Mouse (Mus musculus) lung, postnatal 4 days (tissue): ENCODE measurements around the gene Ddx52.

ENCODE experiments used
- DNase-seq, 2 experiments: peaks; one replicate each; pipeline ENCODE4 v3.0.0; 2021

Ddx52 gene

DNA sequence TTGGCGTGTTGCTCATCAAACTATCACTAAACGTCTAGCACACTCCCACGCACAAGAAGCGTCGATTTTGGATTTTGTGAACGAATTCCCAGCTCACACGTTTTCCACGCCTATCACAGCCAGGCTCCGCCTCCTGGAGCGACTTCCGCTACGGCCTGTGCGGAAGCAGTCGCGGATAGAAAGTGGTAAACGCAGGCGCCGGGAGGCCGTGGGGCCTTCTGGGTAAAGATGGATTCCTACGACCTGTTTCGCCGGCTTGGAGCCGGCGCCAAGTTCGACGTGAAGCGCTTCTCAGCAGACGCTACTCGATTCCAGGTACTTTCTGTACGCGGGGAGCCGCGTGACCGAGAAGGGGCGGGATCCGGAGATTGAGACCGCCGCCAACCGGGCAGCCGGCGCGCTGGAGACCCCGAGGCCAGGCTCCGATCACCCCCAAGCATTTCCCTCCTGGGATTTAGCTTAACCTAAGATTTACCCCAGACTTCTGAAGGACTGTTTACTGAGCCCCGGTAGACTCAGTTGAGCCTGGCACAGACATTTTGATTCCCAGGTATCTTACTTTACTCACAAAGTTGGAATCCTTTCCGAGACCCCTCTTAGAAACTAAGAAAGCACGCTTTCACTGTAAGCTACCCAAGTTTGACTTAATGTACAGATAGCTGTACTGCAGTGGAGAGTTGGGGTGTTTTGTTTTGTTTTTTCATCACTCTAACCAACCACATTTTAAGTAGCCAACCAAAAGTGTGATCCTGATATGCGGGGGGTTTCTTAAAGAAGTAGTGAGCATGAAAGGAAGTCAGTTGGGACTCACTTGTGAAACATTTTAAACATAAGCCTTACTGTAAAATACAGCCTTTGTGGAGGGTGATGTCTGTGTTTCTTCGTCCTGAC is at the start of gene Ddx52:
TSS of gene Ddx52 (plus strand) at position 113 of the 891 bp plus-strand sequence.
- peak; percentile 91 for DNase-seq

DNA sequence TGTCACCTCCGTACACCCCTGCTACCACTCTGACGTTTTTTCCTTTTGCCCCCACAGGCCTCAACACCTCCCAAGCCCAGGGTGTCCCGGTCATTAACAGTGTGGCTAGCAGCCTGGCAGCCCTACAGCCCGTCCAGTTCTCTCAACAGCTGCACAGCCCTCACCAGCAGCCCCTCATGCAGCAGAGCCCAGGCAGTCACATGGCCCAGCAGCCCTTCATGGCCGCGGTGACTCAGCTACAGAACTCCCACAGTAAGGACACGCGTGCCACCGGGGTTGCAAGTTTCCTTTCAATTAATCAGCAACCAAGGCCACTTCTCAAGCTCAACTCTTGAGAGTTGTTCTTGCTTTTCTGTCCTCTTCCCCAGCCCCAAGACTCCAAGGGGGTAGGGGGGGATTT is 48.5 kb upstream of the Ddx52 start:
- DNase-seq, result no peak

DNA sequence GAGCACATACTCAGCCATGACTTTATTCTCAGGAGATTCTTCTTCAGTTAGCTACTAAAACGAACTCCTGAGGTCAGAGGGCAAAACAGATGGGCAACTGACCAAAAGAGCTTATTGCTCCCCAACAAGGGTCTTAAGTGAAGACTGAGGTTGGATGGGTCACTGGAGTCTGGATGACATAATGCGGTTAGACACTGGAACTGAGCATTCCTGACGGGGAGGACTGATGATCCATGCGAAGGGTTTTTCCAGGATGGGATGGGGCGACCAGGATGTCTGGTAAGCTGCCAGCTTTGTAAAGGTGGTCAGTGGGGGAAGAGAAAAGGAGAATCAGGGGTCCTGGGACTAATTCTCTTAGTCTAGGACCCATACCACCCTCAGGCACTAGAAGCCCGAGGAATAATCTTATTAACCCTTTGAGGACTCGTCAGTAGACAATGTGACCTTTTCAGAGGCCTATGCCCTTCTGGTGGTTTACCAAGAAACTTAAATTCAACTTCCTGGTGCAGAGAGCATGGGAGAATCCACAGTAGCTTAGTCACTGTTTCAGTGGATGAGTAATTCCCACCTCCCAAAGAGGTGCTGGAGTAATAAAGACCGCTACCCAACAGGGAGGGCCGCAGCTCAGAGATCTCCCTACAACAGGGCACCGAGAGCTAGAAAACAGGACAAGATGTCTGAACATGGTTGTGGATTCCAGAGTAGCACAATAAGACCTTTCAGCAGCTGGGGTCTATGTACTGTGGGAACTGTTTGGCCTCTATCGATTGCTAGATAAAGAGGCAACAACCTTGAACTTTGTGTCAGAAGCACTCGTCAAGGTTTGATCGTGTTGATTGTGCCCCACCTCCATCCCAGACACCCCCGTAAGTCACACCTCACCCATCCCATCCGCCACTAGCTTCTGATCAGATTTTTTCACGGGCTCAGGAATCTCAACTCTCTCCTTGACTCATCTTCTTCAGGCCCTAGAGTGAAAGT is 45.1 kb upstream of the Ddx52 start:
- no peak for DNase-seq

DNA sequence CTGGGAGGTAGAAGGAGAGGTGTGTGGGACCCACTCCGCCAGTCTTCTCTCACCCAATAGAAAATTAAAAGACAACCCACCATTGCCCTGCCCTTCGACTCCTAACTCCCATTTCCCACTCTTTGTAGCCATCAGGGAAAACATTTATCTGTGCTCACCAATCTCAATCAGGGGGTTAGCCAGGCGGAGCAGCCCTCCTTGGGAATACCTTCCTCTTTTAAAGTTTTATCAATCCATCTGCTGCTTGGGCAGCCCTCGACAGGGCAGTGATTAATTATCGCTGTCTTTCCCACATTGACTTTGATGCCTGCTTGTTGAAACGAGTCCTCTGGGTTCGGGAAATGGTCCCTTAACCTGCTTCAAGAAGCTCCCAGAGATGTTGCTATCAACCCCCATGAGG is 44.3 kb upstream of the Ddx52 start:
- DNase-seq, result no peak

DNA sequence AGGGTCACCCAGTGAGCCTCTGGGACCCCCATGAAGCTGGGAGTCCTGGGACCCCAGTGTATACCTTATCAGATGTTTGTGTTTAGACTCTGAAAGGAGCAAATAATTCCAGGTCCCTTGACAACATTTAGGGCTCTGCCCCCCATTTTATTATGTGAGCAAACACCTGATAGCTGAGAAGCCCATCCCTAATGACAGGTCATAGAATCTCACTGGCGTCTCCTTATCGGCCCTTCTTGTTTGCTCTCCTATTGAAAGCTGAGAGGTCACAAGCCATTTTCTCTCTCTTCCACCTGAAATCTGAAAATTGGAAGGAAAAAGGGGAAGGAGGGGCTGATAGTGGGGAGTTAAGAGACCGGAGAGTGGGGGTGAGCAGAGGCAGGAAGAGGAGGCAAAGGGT is 39.0 kb upstream of the Ddx52 start:
- DNase-seq, result no peak

DNA sequence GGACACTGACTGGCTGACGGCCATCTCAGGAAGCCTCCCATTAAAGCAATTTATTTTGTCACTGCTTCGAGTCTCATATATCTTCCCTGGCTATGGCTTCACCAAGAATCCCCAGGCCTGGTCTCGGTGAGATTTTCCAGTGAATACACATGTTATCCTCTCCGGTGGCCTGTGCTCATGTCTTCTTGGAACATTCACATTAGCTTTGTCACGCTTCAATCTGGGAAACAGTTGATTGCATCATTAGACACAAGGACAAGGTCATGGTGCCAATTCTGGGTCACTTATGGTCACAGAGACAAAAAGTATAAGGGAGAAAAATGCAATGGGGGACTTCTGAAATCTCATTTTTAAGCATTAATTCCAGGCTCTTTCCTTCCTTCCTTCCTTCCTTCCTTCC is 36.1 kb upstream of the Ddx52 start:
- DNase-seq, result no peak

DNA sequence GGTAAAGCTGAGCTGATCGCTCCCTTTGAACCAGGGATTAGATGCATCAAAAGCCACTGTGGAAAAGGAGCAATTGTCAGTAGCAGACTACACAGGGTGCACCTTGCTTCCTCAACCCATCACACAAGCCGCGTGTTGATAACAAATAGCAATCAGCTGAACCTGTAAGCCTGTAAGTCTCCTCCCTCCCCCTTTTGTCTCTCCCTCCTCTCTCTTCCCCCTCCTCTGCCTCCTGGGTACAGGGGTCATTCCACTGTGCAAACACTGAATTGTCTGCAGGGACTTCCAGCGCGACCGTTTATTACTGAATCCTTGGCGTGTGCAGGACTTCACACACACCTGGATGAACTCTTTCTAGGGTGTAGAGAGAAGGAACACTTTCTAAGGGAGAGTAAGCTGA is 33.5 kb upstream of the Ddx52 start:
- DNase-seq, result no peak

DNA sequence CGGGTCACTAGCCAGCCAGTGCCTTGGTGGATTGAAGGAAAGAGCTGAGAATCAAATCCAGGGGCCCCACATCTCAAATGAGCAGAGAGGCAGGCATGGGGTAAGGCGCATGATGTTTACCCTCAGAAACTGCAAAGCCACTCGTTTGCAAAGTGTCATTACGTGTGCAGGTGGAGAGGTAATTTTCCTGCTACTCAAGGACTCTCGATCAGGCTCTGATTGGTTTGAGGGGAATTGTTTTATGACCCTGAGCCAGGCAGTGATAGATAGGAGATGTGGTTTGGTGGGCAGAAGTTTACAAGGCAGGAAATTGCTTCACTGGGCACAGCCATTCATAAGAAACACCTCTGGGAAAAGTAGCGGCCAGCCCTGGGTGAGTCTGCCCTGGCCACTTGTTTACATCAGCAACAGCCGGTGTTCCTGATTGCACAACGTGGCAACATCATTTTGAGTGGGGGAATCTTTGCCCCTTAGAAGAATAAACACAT is 28.0 kb upstream of the Ddx52 start:
- DNase-seq, result peak; percentile 11 to 39

DNA sequence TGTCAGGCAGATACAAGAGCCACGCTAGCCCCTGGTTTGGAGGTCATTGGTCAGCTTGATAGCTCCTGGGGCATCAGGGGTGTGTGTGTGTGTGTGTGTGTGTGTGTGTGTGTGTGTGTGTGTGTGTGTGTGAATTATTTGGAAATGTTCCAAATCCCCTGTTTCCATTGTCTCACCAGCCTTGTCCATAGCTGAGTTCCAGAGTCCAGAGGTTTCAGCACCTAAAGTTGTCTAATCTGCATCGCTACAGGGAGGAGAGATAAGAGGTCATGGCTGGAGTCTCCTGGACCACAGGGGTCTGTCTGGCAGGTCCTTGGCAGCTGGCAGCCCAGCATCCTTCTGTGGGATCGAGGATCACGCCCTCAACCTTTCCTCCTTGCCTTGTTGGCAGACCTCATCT is 27.4 kb upstream of the Ddx52 start:
- no peak for DNase-seq

DNA sequence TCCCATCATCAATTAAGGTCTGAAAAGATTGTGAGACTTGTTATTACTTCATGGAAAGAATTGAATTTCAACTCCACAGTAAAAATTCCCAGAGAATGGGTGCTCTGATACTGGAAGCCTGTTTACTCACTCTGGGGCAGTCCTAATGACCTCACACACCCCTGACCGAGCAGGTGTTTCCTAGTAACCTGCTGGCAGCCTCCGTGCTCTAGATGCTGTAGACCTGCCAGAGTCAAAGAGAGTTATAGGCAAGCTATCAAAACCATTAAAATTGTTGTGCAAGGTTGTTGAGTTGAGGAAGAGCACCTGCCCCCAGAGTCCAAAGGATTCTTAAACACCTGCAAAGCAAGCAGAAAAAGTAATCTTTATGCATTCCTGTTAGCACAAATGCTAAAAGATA is 19.3 kb upstream of the Ddx52 start:
- no peak for DNase-seq

DNA sequence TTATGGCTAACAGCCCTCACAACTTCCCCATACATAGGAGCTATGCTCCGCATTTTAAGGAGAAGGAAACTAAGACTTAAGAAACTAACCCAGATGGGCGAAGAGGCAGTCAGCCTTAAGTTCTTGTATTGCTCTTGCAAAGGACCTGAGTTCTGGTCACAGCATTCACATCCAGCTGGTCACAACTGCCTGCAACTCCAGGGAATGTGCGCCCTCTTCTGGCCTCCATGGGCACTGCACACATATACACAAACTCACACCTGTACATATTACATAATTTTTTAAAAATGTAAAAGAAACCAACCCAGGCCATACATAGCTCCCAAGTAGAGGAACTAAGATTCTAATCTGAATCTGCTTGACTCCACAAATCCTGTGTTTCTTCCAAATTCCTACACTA is 14.8 kb upstream of the Ddx52 start:
- peak in 1 of 2 experiments; percentile 34 for DNase-seq

DNA sequence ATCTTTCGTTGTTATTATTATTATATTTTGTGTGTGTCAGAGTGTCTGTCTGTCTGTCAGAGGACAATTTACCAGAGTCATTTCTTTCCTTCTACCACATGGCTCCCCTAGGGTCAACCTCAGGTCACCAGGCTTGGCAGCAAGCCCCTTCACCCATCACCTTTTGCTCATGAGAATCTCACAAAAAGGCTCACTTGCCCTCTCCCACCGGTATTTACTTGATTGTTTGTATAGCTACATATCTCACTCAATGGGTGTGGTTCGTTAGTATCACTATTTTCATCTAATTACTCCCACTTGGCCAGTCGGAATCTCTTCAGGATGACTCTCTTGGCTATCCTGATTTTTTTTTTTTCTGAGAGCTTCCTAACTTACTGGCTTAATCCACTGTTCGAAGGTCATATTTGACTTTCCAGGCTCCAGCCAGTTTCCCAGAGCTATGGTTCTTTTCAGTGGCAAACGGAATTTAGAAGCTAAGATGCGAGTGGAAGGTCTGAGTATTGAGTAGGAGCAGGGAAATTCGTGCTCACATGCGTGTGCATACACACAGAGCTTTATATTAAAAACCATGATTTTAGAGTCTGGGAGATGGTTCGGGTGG is 9.3 kb upstream of the Ddx52 start:
- DNase-seq, result no peak

DNA sequence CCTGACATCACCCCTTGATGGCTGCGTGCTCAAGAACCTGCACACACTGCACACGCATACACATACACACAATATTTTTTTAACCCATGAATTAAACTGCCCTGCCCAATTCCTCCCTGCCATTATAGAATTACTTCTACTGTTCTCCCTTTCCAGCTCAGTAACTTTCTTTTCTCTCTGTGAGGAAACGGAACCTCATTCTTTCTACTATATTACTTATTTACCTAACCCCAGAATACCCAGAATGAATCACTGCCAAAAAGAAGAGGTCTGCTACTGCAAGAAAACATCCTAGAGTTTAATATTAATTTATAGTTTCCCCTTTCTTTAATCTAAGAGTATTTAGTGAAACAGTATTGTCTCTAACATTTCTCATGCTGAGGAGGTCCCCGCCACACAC is 8.5 kb upstream of the Ddx52 start:
- DNase-seq, result no peak

DNA sequence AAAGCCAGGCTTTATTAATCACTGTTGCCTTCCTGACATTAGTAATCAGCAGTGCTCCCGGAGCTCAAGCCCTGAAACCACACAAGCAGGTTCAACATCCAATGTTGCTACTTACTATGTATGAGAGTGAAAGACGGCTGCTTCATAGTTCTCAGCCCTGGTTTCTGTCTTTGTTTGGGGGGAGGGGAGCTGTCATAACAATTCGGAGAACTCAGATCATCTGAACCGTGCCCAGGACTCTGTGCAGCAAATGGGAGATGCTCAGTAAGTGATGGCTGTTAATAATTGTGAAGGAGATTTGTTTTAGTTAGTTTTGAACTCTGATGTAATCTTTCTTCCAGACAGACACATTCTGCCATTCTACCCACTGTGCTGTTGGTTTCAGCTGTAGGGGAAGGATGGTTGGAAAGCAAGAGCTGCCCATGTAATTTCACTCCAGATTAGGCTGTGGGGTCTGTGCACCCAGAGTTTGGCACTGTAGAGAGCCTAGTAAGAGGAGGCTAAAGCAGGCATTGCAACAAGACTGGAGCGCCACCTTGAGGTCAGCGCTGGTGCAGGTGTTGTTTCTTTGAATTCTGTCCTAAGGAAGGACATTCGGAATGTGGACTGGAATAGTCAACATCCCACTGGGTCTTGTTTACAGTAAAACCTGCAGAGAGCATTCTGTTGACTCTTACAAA is 5.7 kb upstream of the Ddx52 start:
- peak; percentile 68 to 82 for DNase-seq

DNA sequence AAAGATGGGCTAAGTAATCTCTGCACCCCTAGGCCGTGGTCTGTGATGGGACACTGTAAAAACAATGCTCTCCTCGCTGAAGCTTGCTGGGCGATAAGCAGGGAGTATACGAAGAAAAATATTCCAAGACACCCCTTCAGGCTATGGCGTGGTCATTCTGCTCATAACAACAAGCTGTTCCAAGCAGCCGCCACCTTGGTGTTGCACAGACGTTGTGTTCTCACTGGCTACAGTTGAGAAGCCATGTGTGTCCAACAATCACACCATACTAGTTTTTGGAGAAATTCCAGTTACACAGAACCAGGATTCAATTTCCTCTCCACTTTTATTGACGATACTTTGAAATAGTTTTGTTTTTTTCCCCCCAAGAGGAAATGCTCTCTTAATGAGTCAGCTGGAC is 3.3 kb upstream of the Ddx52 start:
- DNase-seq, result no peak

DNA sequence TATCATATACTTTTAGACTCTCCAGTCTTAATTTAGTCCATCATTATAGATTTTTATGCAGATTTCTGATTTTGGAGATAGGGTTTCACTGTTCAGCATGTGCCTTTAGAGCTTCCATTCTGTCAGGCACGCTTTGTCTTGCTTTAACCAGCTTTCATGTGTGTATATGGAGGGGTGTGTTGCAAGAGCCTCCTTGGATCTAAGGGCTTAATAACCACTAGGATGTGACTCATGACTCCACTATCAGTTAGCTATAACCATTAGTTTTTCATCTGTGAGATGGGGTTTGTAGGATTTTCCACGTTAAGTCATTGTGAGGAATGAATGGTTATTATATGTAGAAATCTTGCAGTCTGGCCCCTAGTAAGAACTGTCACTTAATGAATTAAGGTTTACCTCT is 15.0 kb downstream of the Ddx52 start:
- DNase-seq, result no peak

DNA sequence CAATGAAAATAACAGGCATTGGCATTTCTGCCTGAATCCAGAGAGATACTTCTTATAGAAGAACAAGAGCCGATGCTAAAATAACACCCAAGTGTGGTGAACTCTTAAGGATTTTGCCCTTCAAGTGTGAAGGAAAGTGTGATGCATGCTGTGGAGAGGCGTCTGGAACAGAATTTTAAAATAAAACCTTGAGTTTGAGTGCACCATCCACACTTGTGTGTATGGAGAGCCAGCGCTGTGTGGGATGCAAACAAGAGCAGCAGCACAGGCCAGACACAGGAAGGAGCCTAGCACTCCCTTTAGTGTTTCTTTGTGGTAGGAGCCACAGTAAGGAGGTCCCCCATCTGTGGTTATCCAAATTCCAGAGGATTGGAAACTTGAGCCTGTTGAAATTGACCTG is 20.1 kb downstream of the Ddx52 start:
- DNase-seq, result no peak

DNA sequence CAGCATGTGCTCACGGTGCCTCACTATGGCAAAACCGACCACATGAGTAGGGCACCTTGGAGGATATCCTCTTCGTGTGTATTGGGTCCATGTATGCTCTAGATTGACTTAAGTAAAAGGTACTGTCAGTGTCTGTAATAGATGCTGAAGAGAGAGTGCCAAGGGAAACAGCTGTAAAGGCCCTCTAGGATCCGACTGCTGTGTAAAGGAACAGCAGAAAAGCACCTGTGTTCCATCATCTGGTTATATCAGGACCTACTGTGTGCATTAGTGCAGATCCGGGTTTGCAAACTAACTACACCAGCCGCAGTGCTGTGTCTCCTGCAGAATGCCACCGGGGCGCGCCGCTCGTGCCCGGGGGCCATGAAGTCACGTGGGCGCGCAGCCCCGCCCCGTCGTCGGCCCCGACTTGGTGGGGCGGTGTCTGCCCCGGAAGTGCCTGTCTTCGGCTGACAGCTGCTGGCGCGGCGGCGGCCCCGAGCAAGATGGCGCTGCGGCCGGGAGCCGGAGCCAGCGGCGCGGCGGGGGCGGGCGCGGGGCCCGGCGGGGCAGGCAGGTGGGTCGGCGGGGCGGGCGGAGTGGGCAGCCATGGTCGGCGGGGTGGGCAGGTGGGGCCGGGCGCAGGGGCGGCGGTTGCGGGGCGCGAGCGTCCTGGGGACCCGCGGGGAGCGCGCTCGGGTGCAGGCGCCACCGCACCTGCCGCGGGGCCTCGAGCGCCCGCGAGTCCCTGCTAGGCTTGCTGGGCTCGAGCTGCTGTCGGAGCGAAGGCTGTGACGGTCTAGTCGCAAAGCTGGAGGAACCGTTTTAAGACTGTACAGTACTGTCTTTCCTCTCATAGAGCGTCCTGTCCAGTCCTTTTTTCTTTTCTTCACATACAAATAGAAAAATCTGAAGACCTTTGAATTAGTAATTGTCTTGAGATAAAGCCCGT is 22.4 kb downstream of the Ddx52 start, which contains the start of gene Synrg:
TSS of gene Synrg (plus strand) at position 438 of the 931 bp plus-strand sequence.
- peak; percentile 93 to 95 for DNase-seq

DNA sequence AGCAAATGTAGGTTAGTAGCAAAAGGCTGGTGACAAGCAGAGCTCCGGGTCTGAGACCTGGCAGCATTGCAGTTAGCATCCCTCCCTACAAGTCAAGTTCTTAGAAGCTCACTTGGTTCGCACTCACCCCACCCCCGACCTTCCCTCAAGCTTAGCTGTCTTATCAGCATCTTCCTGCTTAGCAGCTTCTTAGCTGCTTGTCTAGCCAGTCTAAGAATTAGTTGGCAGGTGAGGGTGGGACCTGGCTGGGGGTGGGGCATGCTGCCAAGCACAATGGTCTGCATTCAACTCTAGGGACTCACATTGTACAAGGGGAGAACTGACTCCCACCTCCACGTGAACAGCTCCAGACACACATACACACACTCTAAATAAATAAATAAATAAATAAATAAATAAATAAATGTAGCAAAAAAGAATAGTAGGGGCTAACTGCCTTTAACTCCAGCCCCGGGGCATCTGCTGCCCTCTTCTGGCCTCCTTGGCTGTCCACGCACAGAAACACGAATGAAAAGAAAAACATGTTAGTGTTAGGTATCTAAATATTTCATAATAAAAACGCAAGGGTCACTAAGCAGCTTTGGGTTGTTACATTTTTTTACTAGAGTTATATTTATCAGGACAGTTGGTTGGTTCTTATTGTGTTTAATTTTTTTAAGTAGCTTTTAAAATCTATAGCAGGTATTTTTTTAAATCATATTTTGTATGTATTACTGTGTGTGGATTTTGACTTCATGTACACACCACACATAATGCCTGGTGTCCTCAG is 25.8 kb downstream of the Ddx52 start:
- DNase-seq, result peak; percentile 22 to 35

DNA sequence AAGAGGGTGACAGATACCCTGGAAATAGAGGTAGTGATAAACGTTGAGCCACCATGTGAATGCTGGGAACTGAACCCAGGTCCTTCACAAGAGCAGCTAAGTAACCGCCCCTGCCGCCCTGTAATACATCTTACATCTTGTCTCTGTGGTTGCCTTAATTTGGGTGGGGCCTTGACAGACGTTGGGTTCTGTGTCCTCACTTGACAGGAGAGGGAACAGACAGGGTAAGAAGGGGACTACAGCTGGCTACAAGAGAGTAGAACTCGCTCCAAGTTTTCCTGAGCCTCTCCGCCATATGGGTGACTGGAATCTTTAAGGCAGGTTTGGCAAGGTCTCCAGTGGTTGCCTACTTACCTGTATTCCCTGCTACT is 26.3 kb downstream of the Ddx52 start:
- DNase-seq, result no peak

DNA sequence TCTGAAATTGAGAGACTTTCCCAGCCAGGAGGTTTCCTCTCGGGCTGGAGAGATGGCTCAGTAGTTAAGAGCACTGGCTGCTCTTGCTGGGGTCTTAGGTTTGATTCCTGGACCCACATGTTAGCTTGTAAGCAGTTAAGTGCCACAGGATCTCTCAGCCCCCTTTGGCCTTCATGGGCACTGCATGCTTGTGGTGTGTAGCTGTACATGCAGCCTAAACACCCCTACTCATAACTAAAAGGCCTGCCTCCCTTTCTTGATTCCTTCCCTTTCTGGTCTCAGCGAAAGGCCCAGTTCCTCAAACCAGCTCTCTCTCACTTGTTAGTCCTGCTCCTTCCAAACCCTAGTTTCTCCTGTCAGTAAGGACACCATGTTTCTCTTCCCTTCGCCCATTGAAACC is 27.2 kb downstream of the Ddx52 start:
- DNase-seq, result no peak
